Mouse (Mus musculus) ES-Bruce4 (cell line): Measurements from ENCODE around the gene Sytl1. TPM values are rescaled to one million over a fixed set of nuclear protein-coding genes. Genes with fewer than 3 reads are reported as not detected.

Source experiments
- H3K27ac ChIP-seq: 2 replicates; pipeline ENCODE4 v1.5.1; 2012; ENCODE audit warnings: low read length, inconsistent platforms; ENCODE audit not compliant: insufficient read depth
- H3K27me3 ChIP-seq: 2 replicates; pipeline ENCODE4 v1.6.1; 2012; ENCODE audit warnings: mild to moderate bottlenecking, low read length, inconsistent platforms; ENCODE audit not compliant: control insufficient read depth, poor library complexity, insufficient read depth, severe bottlenecking
- H3K36me3 ChIP-seq: 2 replicates; pipeline ENCODE4 v1.6.1; 2012; ENCODE audit warnings: inconsistent platforms, mild to moderate bottlenecking, low read length, moderate library complexity; ENCODE audit not compliant: control insufficient read depth, poor library complexity, insufficient read depth, severe bottlenecking
- H3K4me1 ChIP-seq: one replicate; pipeline ENCODE4 v1.8.1; 2011; ENCODE audit warnings: low read length; ENCODE audit not compliant: control insufficient read depth, insufficient read depth
- H3K4me3 ChIP-seq: 2 replicates; pipeline ENCODE4 v1.5.1; 2011; ENCODE audit warnings: low read depth, mild to moderate bottlenecking, low read length
- H3K9ac ChIP-seq: 2 replicates; pipeline ENCODE4 v1.6.1; 2012; ENCODE audit warnings: low read depth, mild to moderate bottlenecking, inconsistent platforms; ENCODE audit not compliant: poor library complexity, severe bottlenecking
- H3K9me3 ChIP-seq: replicated peaks from 2 replicates; pipeline ENCODE4 v1.6.1; 2012; ENCODE audit warnings: mild to moderate bottlenecking, low read length, inconsistent platforms; ENCODE audit not compliant: control insufficient read depth, poor library complexity, insufficient read depth, severe bottlenecking
- CTCF ChIP-seq: IDR thresholded peaks from one replicate; pipeline ENCODE4 v1.8.1; 2011; ENCODE audit warnings: low read depth, low read length
- EP300 ChIP-seq: IDR thresholded peaks from 2 replicates; pipeline ENCODE4 v1.6.1; 2011; ENCODE audit warnings: low read depth, low read length; ENCODE audit not compliant: insufficient read depth
- POLR2A ChIP-seq: IDR thresholded peaks from one replicate; pipeline ENCODE4 v1.8.1; 2011; ENCODE audit warnings: low read length; ENCODE audit not compliant: insufficient read depth
- polyA plus RNA-seq: library from polyadenylated mRNA; stranded (reverse); fragments of >200 nt; gene quantifications from 2 replicates; pipeline ENCODE4 v1.2.4, GENCODE M21; 2011; ENCODE audit warnings: low read depth; ENCODE audit not compliant: missing spikeins, insufficient read depth, insufficient read length

Sytl1 gene
- polyA plus RNA-seq, 1 experiment, result 12.6 TPM

GRCm38 (mm10) chr4:133301802-133302201 is 38.9 kb upstream of the Sytl1 start:
- H3K9ac ChIP-seq, result no peak overlapping the region
- H3K36me3 ChIP-seq, result peaks cover 18% of the 10 kb centered on the region
- no peaks in the 10 kb centered on the region for H3K9me3 ChIP-seq
- no peaks in the 10 kb centered on the region for H3K4me1 ChIP-seq
- TF ChIP-seq CTCF, result peak; percentile 87
- TF ChIP-seq EP300, result 0 out of 2 replicates have a peak, but pooled peaks have one; percentile 8
- no peak for TF ChIP-seq POLR2A
- no peak overlapping the region for H3K4me3 ChIP-seq
- peak overlapping the region; percentile 29 for H3K27ac ChIP-seq
- no peaks in the 10 kb centered on the region for H3K27me3 ChIP-seq

- no peak overlapping the region for H3K27ac ChIP-seq
- no peaks in the 10 kb centered on the region for H3K4me1 ChIP-seq
- no peaks in the 10 kb centered on the region for H3K9me3 ChIP-seq
- H3K9ac ChIP-seq, result no peak overlapping the region
- H3K27me3 ChIP-seq, result no peaks in the 10 kb centered on the region
- H3K4me3 ChIP-seq, result no peak overlapping the region
- peaks cover 26% of the 10 kb centered on the region for H3K36me3 ChIP-seq
- TF ChIP-seq EP300 (no peak), CTCF (no peak), POLR2A (no peak)
Observed at GRCm38 (mm10) chr4:133300421-133300820, 37.5 kb upstream of the Sytl1 start.

GRCm38 (mm10) chr4:133299701-133300100 is 36.8 kb upstream of the Sytl1 start:
- no peaks in the 10 kb centered on the region for H3K27me3 ChIP-seq
- no peaks in the 10 kb centered on the region for H3K9me3 ChIP-seq
- H3K4me1 ChIP-seq, result no peaks in the 10 kb centered on the region
- H3K36me3 ChIP-seq, result peaks cover 32% of the 10 kb centered on the region
- no peak overlapping the region for H3K4me3 ChIP-seq
- H3K9ac ChIP-seq, result no peak overlapping the region
- TF ChIP-seq EP300 (no peak), CTCF (no peak), POLR2A (no peak)
- no peak overlapping the region for H3K27ac ChIP-seq

GRCm38 (mm10) chr4:133298516-133299365 is 35.8 kb upstream of the Sytl1 start:
- Histone ChIP-seq H3K4me3 (no peak overlapping the region), H3K36me3 (peaks cover 34% of the 10 kb centered on the region), H3K4me1 (peaks cover under 1% of the 10 kb centered on the region), H3K9ac (no peak overlapping the region), H3K9me3 (no peaks in the 10 kb centered on the region), H3K27me3 (no peaks in the 10 kb centered on the region), H3K27ac (no peak overlapping the region)
- TF ChIP-seq EP300 (no peak), CTCF (no peak), POLR2A (no peak)

- TF ChIP-seq POLR2A (no peak), CTCF (peak; percentile 97)
- H3K4me1 ChIP-seq, result peaks cover 4% of the 10 kb centered on the region
- H3K27me3 ChIP-seq, result no peaks in the 10 kb centered on the region
- H3K27ac ChIP-seq, result no peak overlapping the region
- H3K9me3 ChIP-seq, result no peaks in the 10 kb centered on the region
- no peak overlapping the region for H3K4me3 ChIP-seq
- peaks cover 34% of the 10 kb centered on the region for H3K36me3 ChIP-seq
- H3K9ac ChIP-seq, result no peak overlapping the region
Observed at GRCm38 (mm10) chr4:133297801-133298238, 34.9 kb upstream of the Sytl1 start.

DNA sequence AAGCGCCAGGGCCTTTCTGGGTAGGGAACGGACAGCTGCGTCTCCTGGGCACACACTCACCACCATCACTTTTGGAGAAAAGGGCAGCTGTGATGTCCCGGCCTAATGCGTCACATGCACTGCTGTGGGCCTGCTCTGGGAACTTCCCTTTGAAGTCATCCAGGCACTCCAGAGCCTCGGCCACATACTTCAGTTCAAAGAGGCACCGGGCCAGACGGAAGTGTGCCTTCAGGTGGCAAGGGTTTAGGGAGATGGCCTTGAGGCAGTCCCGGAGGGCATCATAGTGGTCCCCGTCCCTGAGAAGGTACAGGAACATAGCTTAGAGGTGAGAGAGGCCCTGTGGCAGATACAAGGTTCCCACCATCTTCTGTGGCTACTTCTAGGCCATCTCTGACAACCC is 34.4 kb upstream of the Sytl1 start:
- no peak overlapping the region for H3K9ac ChIP-seq
- peaks cover 34% of the 10 kb centered on the region for H3K36me3 ChIP-seq
- no peaks in the 10 kb centered on the region for H3K9me3 ChIP-seq
- no peak for TF ChIP-seq CTCF
- no peak for TF ChIP-seq EP300
- no peak for TF ChIP-seq POLR2A
- H3K4me3 ChIP-seq, result no peak overlapping the region
- H3K27me3 ChIP-seq, result no peaks in the 10 kb centered on the region
- H3K27ac ChIP-seq, result no peak overlapping the region
- H3K4me1 ChIP-seq, result peaks cover 4% of the 10 kb centered on the region
